Mouse (Mus musculus) right cerebral cortex, postnatal 14 days (tissue): ENCODE measurements at regions not wholly inside any gene's neighbourhood (a gene's known extent, or its start where the extent isn't known, plus 50 kb on each side); places are given as distances from the start of the nearest gene placed in this dataset.

Experiments used
- DNase-seq: peaks from one replicate; pipeline ENCODE4 v3.0.0; 2022

GRCm38 (mm10) chr8:64335495-64335894 is 129.4 kb upstream of the Tll1 start:
- DNase-seq: no peak

- no peak for DNase-seq
Measured at GRCm38 (mm10) chr8:64323985-64324384, 117.9 kb upstream of the Tll1 start.

- DNase-seq: no peak
Measured at GRCm38 (mm10) chr8:64320343-64320742, 114.3 kb upstream of the Tll1 start.

- no peak for DNase-seq
Measured at GRCm38 (mm10) chr8:64319220-64319820, 113.2 kb upstream of the Tll1 start.

- DNase-seq: no peak
Measured at GRCm38 (mm10) chr8:64318524-64319219, 112.6 kb upstream of the Tll1 start.

GRCm38 (mm10) chr8:64317815-64318214 is 111.7 kb upstream of the Tll1 start:
- no peak for DNase-seq

- DNase-seq: no peak
Measured at GRCm38 (mm10) chr8:64307995-64308394, 101.9 kb upstream of the Tll1 start.

- no peak for DNase-seq
Measured at GRCm38 (mm10) chr8:64282806-64283205, 76.7 kb upstream of the Tll1 start.

GRCm38 (mm10) chr8:64281598-64281997 is 75.5 kb upstream of the Tll1 start:
- no peak for DNase-seq

GRCm38 (mm10) chr8:64280391-64280790 is 74.3 kb upstream of the Tll1 start:
- no peak for DNase-seq

- no peak for DNase-seq
Measured at GRCm38 (mm10) chr8:64276058-64276457, 70.0 kb upstream of the Tll1 start.

- DNase-seq: no peak
Measured at GRCm38 (mm10) chr8:64265304-64265945, 59.4 kb upstream of the Tll1 start.
